Mouse (Mus musculus) forebrain, embryonic 16.5 days (tissue): ENCODE data around the gene Kdm5a. TPM values are rescaled to one million over a fixed set of nuclear protein-coding genes. Genes with fewer than 3 reads are reported as not detected.

Experiments used
- ATAC-seq: fragments of 200-750 bp; cut with Nextera tagmentation; 2 replicates; pipeline ENCODE4 v1.8.0; 2017; ENCODE audit warnings: mild to moderate bottlenecking, moderate library complexity
- H3K27ac ChIP-seq: fragments of 300-500 bp; sonication (generic); 2 replicates; pipeline ENCODE4 v1.5.1; 2014; ENCODE audit warnings: low read length, control low read depth
- H3K27me3 ChIP-seq: fragments of 300-500 bp; sonication (generic); replicated peaks from 2 replicates; pipeline ENCODE4 v1.6.1; 2014; ENCODE audit warnings: low read length; ENCODE audit not compliant: control insufficient read depth, insufficient read depth
- H3K36me3 ChIP-seq: fragments of 300-500 bp; sonication (generic); 2 replicates; pipeline ENCODE4 v1.6.1; 2014; ENCODE audit not compliant: control insufficient read depth, insufficient read depth
- H3K4me1 ChIP-seq: fragments of 300-500 bp; sonication (generic); replicated peaks from 2 replicates; pipeline ENCODE4 v1.6.1; 2014; ENCODE audit warnings: low read length; ENCODE audit not compliant: control insufficient read depth, insufficient read depth
- H3K4me2 ChIP-seq: fragments of 300-500 bp; sonication (generic); 2 replicates; pipeline ENCODE4 v1.6.1; 2014; ENCODE audit warnings: mild to moderate bottlenecking, low read length, control low read depth
- H3K4me3 ChIP-seq: fragments of 300-500 bp; sonication (generic); replicated peaks from 2 replicates; pipeline ENCODE4 v1.5.1; 2014; ENCODE audit warnings: mild to moderate bottlenecking, low read length, control low read depth
- H3K9ac ChIP-seq: fragments of 300-500 bp; sonication (generic); replicated peaks from 2 replicates; pipeline ENCODE4 v1.6.1; 2014; ENCODE audit warnings: low read depth, low read length, control low read depth
- H3K9me3 ChIP-seq: fragments of 300-500 bp; sonication (generic); 2 replicates; pipeline ENCODE4 v1.6.1; 2016; ENCODE audit warnings: low read length; ENCODE audit not compliant: control insufficient read depth
- WGBS: fragments of 180-500 bp; shearing (Covaris S2); extraction: QIAGEN DNeasy Blood & Tissue Kit; methylation state at CpG from one replicate; pipeline ENCODE4 v1.1.7; 2014; 5-methylcytosine and 5-hydroxymethylcytosine counted together
- polyA plus RNA-seq: library from polyadenylated mRNA; unstranded; fragments of >200 nt; fragmentation: Nextera tagmentation; extraction: Ambion mirVana; gene quantifications from 2 replicates; pipeline ENCODE4 v1.2.1, GENCODE M21; 2015

Gene Kdm5a
- polyA plus RNA-seq, 1 experiment from 2014 or later = 47.1 TPM

- H3K27ac ChIP-seq = peak overlapping the region; percentile 12; the same call in 1 of the 2 replicates
- H3K27me3 ChIP-seq = no peaks in the 10 kb centered on the region
- peaks cover 7% of the 10 kb centered on the region for H3K4me1 ChIP-seq
- H3K4me3 ChIP-seq = peak overlapping the region; percentile 57
- H3K36me3 ChIP-seq = no peaks in the 10 kb centered on the region
- WGBS = under 1% methylated on average over 31 of the region's 31 CpGs
- peak overlapping the region; percentile 62 for H3K4me2 ChIP-seq
- no peaks in the 10 kb centered on the region for H3K9me3 ChIP-seq
- peak overlapping the region; percentile 27 for H3K9ac ChIP-seq
- peak; percentile 100 for ATAC-seq
Measured at GRCm38 (mm10) chr6:120356951-120357945, 6.7 kb upstream of the Kdm5a start.

GRCm38 (mm10) chr6:120362124-120362523 lies 1.8 kb upstream of the Kdm5a start:
- H3K4me2 ChIP-seq = no peak overlapping the region
- no peaks in the 10 kb centered on the region; the same call in 1 of the 2 replicates for H3K36me3 ChIP-seq
- no peak overlapping the region for H3K27ac ChIP-seq
- H3K9ac ChIP-seq = no peak overlapping the region
- no peaks in the 10 kb centered on the region for H3K27me3 ChIP-seq
- 96% methylated on average over 2 of the region's 2 CpGs for WGBS
- H3K9me3 ChIP-seq = no peaks in the 10 kb centered on the region
- H3K4me3 ChIP-seq = no peak overlapping the region
- ATAC-seq = no peak
- H3K4me1 ChIP-seq = peaks cover 14% of the 10 kb centered on the region

- Histone ChIP-seq H3K9ac (peak overlapping the region; percentile 90), H3K27ac (peak overlapping the region; percentile 94), H3K9me3 (no peaks in the 10 kb centered on the region), H3K4me2 (peak overlapping the region; percentile 70), H3K36me3 (peaks cover 3% of the 10 kb centered on the region; the same call in 1 of the 2 replicates), H3K4me1 (peaks cover 14% of the 10 kb centered on the region), H3K4me3 (peak overlapping the region; percentile 95), H3K27me3 (no peaks in the 10 kb centered on the region)
- ATAC-seq = peak; percentile 32
- 24% methylated on average over 15 of the region's 15 CpGs for WGBS
Measured at GRCm38 (mm10) chr6:120362774-120363687, 893 bp upstream of the Kdm5a start.

- Histone ChIP-seq H3K9me3 (no peaks in the 10 kb centered on the region), H3K27me3 (no peaks in the 10 kb centered on the region), H3K9ac (peak overlapping the region; percentile 90), H3K4me2 (peak overlapping the region; percentile 94), H3K4me3 (peak overlapping the region; percentile 95), H3K4me1 (peaks cover 14% of the 10 kb centered on the region), H3K27ac (peak overlapping the region; percentile 94), H3K36me3 (peaks cover 15% of the 10 kb centered on the region)
- ATAC-seq = no peak
- WGBS = under 1% methylated on average over 31 of the region's 31 CpGs
Measured at GRCm38 (mm10) chr6:120364523-120364905, 590 bp downstream of the Kdm5a start.

- WGBS = 7% methylated on average over 15 of the region's 15 CpGs
Measured at GRCm38 (mm10) chr6:120365051-120365450, 1.1 kb downstream of the Kdm5a start.

GRCm38 (mm10) chr6:120376736-120377135 lies 12.8 kb downstream of the Kdm5a start:
- Histone ChIP-seq H3K27ac (no peak overlapping the region), H3K4me2 (no peak overlapping the region), H3K9ac (no peak overlapping the region), H3K4me3 (no peak overlapping the region), H3K36me3 (peaks cover 51% of the 10 kb centered on the region), H3K4me1 (no peaks in the 10 kb centered on the region), H3K27me3 (no peaks in the 10 kb centered on the region), H3K9me3 (no peaks in the 10 kb centered on the region)
- 91% methylated on average over 2 of the region's 2 CpGs for whole genome bisulfite sequencing
- ATAC-seq = no peak

More at GRCm38 (mm10) chr6:120365051-120365450, 1.1 kb downstream of the Kdm5a start:
- Histone ChIP-seq H3K27ac (no peak overlapping the region), H3K4me1 (peaks cover 14% of the 10 kb centered on the region), H3K4me2 (peak overlapping the region; percentile 94), H3K27me3 (no peaks in the 10 kb centered on the region), H3K9ac (peak overlapping the region; percentile 90), H3K4me3 (peak overlapping the region; percentile 95), H3K9me3 (no peaks in the 10 kb centered on the region), H3K36me3 (peaks cover 19% of the 10 kb centered on the region)
- no peak for ATAC-seq

- H3K9me3 ChIP-seq = no peaks in the 10 kb centered on the region
- ATAC-seq = no peak
- no peaks in the 10 kb centered on the region for H3K27me3 ChIP-seq
- no peaks in the 10 kb centered on the region for H3K4me1 ChIP-seq
- H3K27ac ChIP-seq = no peak overlapping the region
- H3K9ac ChIP-seq = no peak overlapping the region
- no peak overlapping the region for H3K4me2 ChIP-seq
- 84% methylated on average over 3 of the region's 3 CpGs for WGBS
- H3K4me3 ChIP-seq = no peak overlapping the region
- peaks cover 21% of the 10 kb centered on the region for H3K36me3 ChIP-seq
Measured at GRCm38 (mm10) chr6:120390054-120390453, 26.1 kb downstream of the Kdm5a start.

GRCm38 (mm10) chr6:120392811-120393210 lies 28.9 kb downstream of the Kdm5a start:
- no peak for ATAC-seq
- H3K4me3 ChIP-seq = no peak overlapping the region
- H3K4me1 ChIP-seq = no peaks in the 10 kb centered on the region
- H3K4me2 ChIP-seq = no peak overlapping the region
- WGBS = 88% methylated on average over 2 of the region's 2 CpGs
- no peaks in the 10 kb centered on the region for H3K9me3 ChIP-seq
- H3K9ac ChIP-seq = no peak overlapping the region
- H3K27me3 ChIP-seq = no peaks in the 10 kb centered on the region
- no peak overlapping the region for H3K27ac ChIP-seq
- H3K36me3 ChIP-seq = peaks cover 30% of the 10 kb centered on the region
